Mouse (Mus musculus): Measurements from ENCODE around the gene Ms4a4a.
"Not testable (repeated sequence)": the region's sequence is repeated elsewhere in the genome, so short reads cannot be mapped to it uniquely, and the experiment has no call there.

The Ms4a4a gene

GRCm38 (mm10) chr19:11375273-11375672 lies at the start of gene Ms4a4a:
Gene Ms4a4a (plus strand): TSS chr19:11375523.
- no peak for DNase-seq (ENCODE audit: low read depth, low spot score)

- DNase-seq (ENCODE audit: low read depth, low spot score): no peak
These were observed 39.4 kb upstream of the Ms4a4a start, which contains the start of gene Ms4a7 for GRCm38 (mm10) chr19:11335932-11336331. Gene Ms4a7 (minus strand): TSS chr19:11336146.

- no peak for DNase-seq (ENCODE audit: low read depth, low spot score)
These were observed 32.2 kb upstream of the Ms4a4a start for GRCm38 (mm10) chr19:11343147-11343546.

GRCm38 (mm10) chr19:11343992-11344391 lies 31.3 kb upstream of the Ms4a4a start:
- DNase-seq (ENCODE audit: low read depth, low spot score): no peak

- no peak for DNase-seq (ENCODE audit: low read depth, low spot score)
These were observed 25.4 kb upstream of the Ms4a4a start for GRCm38 (mm10) chr19:11349698-11350481.

- peak; percentile 61 for DNase-seq (ENCODE audit: low read depth, low spot score)
These were observed 23.4 kb upstream of the Ms4a4a start for GRCm38 (mm10) chr19:11351878-11352277.

GRCm38 (mm10) chr19:11355730-11356129 lies 19.6 kb upstream of the Ms4a4a start:
- DNase-seq (ENCODE audit: low read depth, low spot score): peak; percentile 93

GRCm38 (mm10) chr19:11360106-11360505 lies 15.2 kb upstream of the Ms4a4a start:
- DNase-seq (ENCODE audit: low read depth, low spot score): peak; percentile 65

- peak; percentile 87 for DNase-seq (ENCODE audit: low read depth, low spot score)
These were observed 13.3 kb upstream of the Ms4a4a start for GRCm38 (mm10) chr19:11362002-11362401.

GRCm38 (mm10) chr19:11368310-11368709 lies 7.0 kb upstream of the Ms4a4a start:
- no peak for DNase-seq (ENCODE audit: low read depth, low spot score)

GRCm38 (mm10) chr19:11371181-11371580 lies 4.1 kb upstream of the Ms4a4a start:
- peak; percentile 57 for DNase-seq (ENCODE audit: low read depth, low spot score)

- no peak for DNase-seq (ENCODE audit: low read depth, low spot score)
These were observed 1.1 kb downstream of the Ms4a4a start for GRCm38 (mm10) chr19:11376399-11376798.

GRCm38 (mm10) chr19:11387109-11387508 lies 11.8 kb downstream of the Ms4a4a start:
- DNase-seq (ENCODE audit: low read depth, low spot score): peak; percentile 60

- no peak for DNase-seq (ENCODE audit: low read depth, low spot score)
These were observed 12.4 kb downstream of the Ms4a4a start for GRCm38 (mm10) chr19:11387685-11388084.

- no peak for DNase-seq (ENCODE audit: low read depth, low spot score)
These were observed 13.6 kb downstream of the Ms4a4a start for GRCm38 (mm10) chr19:11388949-11389348.

GRCm38 (mm10) chr19:11395769-11396168 lies 20.4 kb downstream of the Ms4a4a start:
- DNase-seq (ENCODE audit: low read depth, low spot score): peak; percentile 44

- no peak for DNase-seq (ENCODE audit: low read depth, low spot score)
These were observed 29.2 kb downstream of the Ms4a4a start, which contains the start of gene Ms4a4c for GRCm38 (mm10) chr19:11404527-11404926. Gene Ms4a4c (plus strand): TSS chr19:11404770.

GRCm38 (mm10) chr19:11407428-11407827 lies 32.1 kb downstream of the Ms4a4a start:
- peak; percentile 39 for DNase-seq (ENCODE audit: low read depth, low spot score)

GRCm38 (mm10) chr19:11408591-11408990 lies 33.3 kb downstream of the Ms4a4a start:
- peak; percentile 48 for DNase-seq (ENCODE audit: low read depth, low spot score)

- DNase-seq (ENCODE audit: low read depth, low spot score): peak; percentile 62
These were observed 36.3 kb downstream of the Ms4a4a start for GRCm38 (mm10) chr19:11411640-11412039.

- DNase-seq (ENCODE audit: low read depth, low spot score): peak; percentile 65
These were observed 38.8 kb downstream of the Ms4a4a start for GRCm38 (mm10) chr19:11414084-11414483.

- DNase-seq (ENCODE audit: low read depth, low spot score): no peak
These were observed 40.3 kb downstream of the Ms4a4a start for GRCm38 (mm10) chr19:11415581-11415980.

- not testable (repeated sequence) for DNase-seq (ENCODE audit: low read depth, low spot score)
These were observed 43.5 kb downstream of the Ms4a4a start for GRCm38 (mm10) chr19:11418865-11419264.

Measured in CD4-positive helper T cell, adult 2 months (primary cell).